Mouse (Mus musculus): ENCODE data around the gene Vezf1.

GRCm38 (mm10) chr11:88039066-88039465 lies 29.0 kb upstream of the Vezf1 start:
- no peak for TF ChIP-seq CTCF (IDR thresholded peaks at IDR 0.05; ENCODE audit: extremely low read depth, insufficient read depth, low read length)
- TF ChIP-seq POLR2A (IDR thresholded peaks at IDR 0.05; ENCODE audit: extremely low read depth, insufficient read depth, low read length) = no peak
